Mouse (Mus musculus): Measurements from ENCODE around the gene Ddx18. TPM values are rescaled to one million over a fixed set of nuclear protein-coding genes. Genes with fewer than 3 reads are reported as not detected.
A peak's percentile ranks its signal among the peaks of the same experiment; 100 is the strongest.

Ddx18 gene
- 128 and 137 TPM in 2 replicates for polyA plus RNA-seq (2011; ENCODE audit: insufficient read depth, insufficient read length, low read depth, missing spikeins)

DNA sequence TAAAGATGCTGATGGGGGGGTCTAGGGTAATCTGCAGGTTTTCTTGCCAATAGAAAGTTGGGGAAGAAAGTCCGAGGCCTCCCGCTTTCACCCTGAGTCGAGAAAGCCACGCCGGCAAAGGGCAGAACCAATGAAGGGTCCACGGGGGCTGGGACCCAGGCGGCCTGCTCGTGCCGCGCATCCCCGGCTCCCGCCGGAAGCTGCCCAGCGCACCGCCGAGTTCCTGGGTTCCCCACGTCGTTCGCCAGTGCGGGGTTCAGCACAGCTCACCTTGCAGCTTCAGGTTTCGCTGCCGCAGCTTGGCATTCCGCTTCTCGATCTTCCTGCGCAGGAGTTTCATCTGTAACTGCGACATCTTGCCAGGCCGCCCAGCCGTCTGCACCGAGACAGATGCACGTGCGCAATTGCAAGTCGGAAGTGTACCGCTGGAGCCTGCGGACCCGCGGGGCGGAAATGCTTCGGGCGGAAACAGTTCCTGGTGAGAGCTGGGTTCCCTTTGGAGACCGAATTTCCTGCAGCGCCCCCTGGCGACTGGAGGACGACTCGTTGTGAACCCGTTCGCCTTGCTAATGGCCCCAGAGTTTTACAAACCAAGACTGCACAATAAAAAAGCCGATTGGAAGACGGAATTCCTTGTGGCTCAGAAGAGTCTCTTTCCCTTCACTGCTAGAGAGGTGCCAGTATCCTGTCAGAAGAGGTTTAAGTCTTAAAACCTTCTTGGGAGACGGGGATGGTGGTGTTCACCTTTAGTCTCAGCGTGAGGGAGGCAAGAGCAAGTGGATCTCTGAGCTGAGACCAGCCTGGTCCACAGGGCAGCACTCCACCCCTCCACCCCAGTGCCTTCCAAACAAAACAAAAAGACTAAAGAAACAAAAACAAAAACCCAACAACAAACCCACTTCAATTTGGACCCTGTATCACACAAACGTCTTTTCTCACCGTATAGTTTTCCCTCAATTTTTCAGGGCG lies at the start of gene Ddx18:
Ddx18 (minus strand) TSS at position 469 of the 969 bp plus-strand sequence.
- Histone ChIP-seq H3K9ac (ENCODE audit: low read depth, poor library complexity, severe bottlenecking) (peak within 1 kb of the TSS; percentile 86), H3K9me3 (replicated peaks; ENCODE audit: control insufficient read depth, insufficient read depth, low read length, poor library complexity, severe bottlenecking) (peaks cover 7% of the 10 kb centered on the region; the same call in 1 of the 2 replicates), H3K4me1 (ENCODE audit: control insufficient read depth, insufficient read depth, low read length) (no peaks in the 10 kb centered on the region), H3K27me3 (ENCODE audit: control insufficient read depth, insufficient read depth, low read length, poor library complexity, severe bottlenecking) (no peaks in the 10 kb centered on the region), H3K36me3 (ENCODE audit: control insufficient read depth, insufficient read depth, low read length, poor library complexity, severe bottlenecking) (peaks cover 27% of the 10 kb centered on the region), H3K4me3 (ENCODE audit: low read depth, low read length) (peak within 1 kb of the TSS; percentile 89), H3K27ac (ENCODE audit: insufficient read depth, low read length) (no peak within 1 kb of the TSS)
- TF ChIP-seq CTCF (IDR thresholded peaks at IDR 0.05; ENCODE audit: low read depth, low read length) = peak; percentile 63
- no peak for TF ChIP-seq EP300 (IDR thresholded peaks at IDR 0.05; ENCODE audit: insufficient read depth, low read depth, low read length)
- no peak for TF ChIP-seq POLR2A (IDR thresholded peaks at IDR 0.05; ENCODE audit: insufficient read depth, low read length)

DNA sequence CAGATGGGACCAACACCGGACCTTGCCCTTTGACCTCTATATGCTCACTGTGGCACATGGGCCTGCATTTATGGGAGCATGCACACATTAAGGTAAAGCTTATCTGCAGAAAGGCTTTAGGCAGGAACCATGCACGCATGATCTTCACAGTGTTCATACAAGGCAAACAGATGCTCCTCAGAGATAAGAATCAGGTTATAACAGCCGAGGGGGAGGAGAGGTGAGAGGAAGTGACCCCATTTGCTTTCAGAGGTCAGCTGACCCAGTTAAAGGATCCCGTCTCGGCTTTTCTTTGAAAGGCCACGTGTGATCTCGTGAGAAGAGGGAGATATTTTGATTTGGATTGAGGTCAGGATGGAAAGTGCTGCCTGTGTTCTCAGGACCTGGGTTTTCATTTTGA lies 40.2 kb upstream of the Ddx18 start:
- Histone ChIP-seq H3K9ac (ENCODE audit: low read depth, poor library complexity, severe bottlenecking) (no peak overlapping the region), H3K9me3 (replicated peaks; ENCODE audit: control insufficient read depth, insufficient read depth, low read length, poor library complexity, severe bottlenecking) (no peaks in the 10 kb centered on the region), H3K27ac (ENCODE audit: insufficient read depth, low read length) (no peak overlapping the region), H3K36me3 (ENCODE audit: control insufficient read depth, insufficient read depth, low read length, poor library complexity, severe bottlenecking) (no peaks in the 10 kb centered on the region), H3K4me3 (ENCODE audit: low read depth, low read length) (no peak overlapping the region), H3K27me3 (ENCODE audit: control insufficient read depth, insufficient read depth, low read length, poor library complexity, severe bottlenecking) (no peaks in the 10 kb centered on the region), H3K4me1 (ENCODE audit: control insufficient read depth, insufficient read depth, low read length) (no peaks in the 10 kb centered on the region)
- TF ChIP-seq CTCF (IDR thresholded peaks at IDR 0.05; ENCODE audit: low read depth, low read length) = no peak
- no peak for TF ChIP-seq EP300 (IDR thresholded peaks at IDR 0.05; ENCODE audit: insufficient read depth, low read depth, low read length)
- TF ChIP-seq POLR2A (IDR thresholded peaks at IDR 0.05; ENCODE audit: insufficient read depth, low read length) = no peak

DNA sequence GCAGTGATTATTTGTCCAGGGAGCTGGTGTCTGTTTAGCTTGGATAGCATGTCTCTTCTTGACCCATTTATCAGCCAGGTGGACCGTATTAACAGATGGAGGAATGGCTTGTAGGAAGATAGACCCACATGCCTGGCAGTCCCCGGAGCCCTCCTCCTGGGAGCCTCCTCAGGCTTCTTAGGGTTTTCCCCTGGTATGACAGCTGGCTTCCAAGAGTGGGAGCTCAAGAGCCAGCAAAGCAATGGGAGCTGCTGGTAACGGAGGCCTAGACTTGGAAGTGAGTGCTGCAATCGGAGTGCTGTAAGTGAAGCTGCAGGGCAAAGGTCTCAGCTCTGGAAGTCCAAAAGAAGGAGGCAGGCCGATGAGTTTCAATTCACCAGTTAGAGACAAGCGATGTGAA lies 37.3 kb upstream of the Ddx18 start:
- no peak overlapping the region for H3K4me3 ChIP-seq (ENCODE audit: low read depth, low read length)
- no peaks in the 10 kb centered on the region for H3K36me3 ChIP-seq (ENCODE audit: control insufficient read depth, insufficient read depth, low read length, poor library complexity, severe bottlenecking)
- no peaks in the 10 kb centered on the region for H3K27me3 ChIP-seq (ENCODE audit: control insufficient read depth, insufficient read depth, low read length, poor library complexity, severe bottlenecking)
- TF ChIP-seq EP300 (IDR thresholded peaks at IDR 0.05; ENCODE audit: insufficient read depth, low read depth, low read length) = no peak
- no peak for TF ChIP-seq CTCF (IDR thresholded peaks at IDR 0.05; ENCODE audit: low read depth, low read length)
- no peak for TF ChIP-seq POLR2A (IDR thresholded peaks at IDR 0.05; ENCODE audit: insufficient read depth, low read length)
- H3K27ac ChIP-seq (ENCODE audit: insufficient read depth, low read length) = no peak overlapping the region
- no peaks in the 10 kb centered on the region for H3K4me1 ChIP-seq (ENCODE audit: control insufficient read depth, insufficient read depth, low read length)
- H3K9ac ChIP-seq (ENCODE audit: low read depth, poor library complexity, severe bottlenecking) = no peak overlapping the region
- no peaks in the 10 kb centered on the region for H3K9me3 ChIP-seq (replicated peaks; ENCODE audit: control insufficient read depth, insufficient read depth, low read length, poor library complexity, severe bottlenecking)

GRCm38 (mm10) chr1:121601893-121602292 lies 34.1 kb upstream of the Ddx18 start:
- H3K36me3 ChIP-seq (ENCODE audit: control insufficient read depth, insufficient read depth, low read length, poor library complexity, severe bottlenecking) = no peaks in the 10 kb centered on the region
- TF ChIP-seq POLR2A (IDR thresholded peaks at IDR 0.05; ENCODE audit: insufficient read depth, low read length) (no peak), CTCF (IDR thresholded peaks at IDR 0.05; ENCODE audit: low read depth, low read length) (no peak), EP300 (IDR thresholded peaks at IDR 0.05; ENCODE audit: insufficient read depth, low read depth, low read length) (no peak)
- no peak overlapping the region for H3K27ac ChIP-seq (ENCODE audit: insufficient read depth, low read length)
- no peak overlapping the region for H3K4me3 ChIP-seq (ENCODE audit: low read depth, low read length)
- no peaks in the 10 kb centered on the region for H3K4me1 ChIP-seq (ENCODE audit: control insufficient read depth, insufficient read depth, low read length)
- H3K27me3 ChIP-seq (ENCODE audit: control insufficient read depth, insufficient read depth, low read length, poor library complexity, severe bottlenecking) = no peaks in the 10 kb centered on the region
- no peaks in the 10 kb centered on the region for H3K9me3 ChIP-seq (replicated peaks; ENCODE audit: control insufficient read depth, insufficient read depth, low read length, poor library complexity, severe bottlenecking)
- H3K9ac ChIP-seq (ENCODE audit: low read depth, poor library complexity, severe bottlenecking) = no peak overlapping the region

- Histone ChIP-seq H3K27me3 (ENCODE audit: control insufficient read depth, insufficient read depth, low read length, poor library complexity, severe bottlenecking) (no peaks in the 10 kb centered on the region), H3K9ac (ENCODE audit: low read depth, poor library complexity, severe bottlenecking) (no peak overlapping the region), H3K9me3 (replicated peaks; ENCODE audit: control insufficient read depth, insufficient read depth, low read length, poor library complexity, severe bottlenecking) (no peaks in the 10 kb centered on the region), H3K27ac (ENCODE audit: insufficient read depth, low read length) (no peak overlapping the region), H3K4me1 (ENCODE audit: control insufficient read depth, insufficient read depth, low read length) (no peaks in the 10 kb centered on the region), H3K36me3 (ENCODE audit: control insufficient read depth, insufficient read depth, low read length, poor library complexity, severe bottlenecking) (no peaks in the 10 kb centered on the region), H3K4me3 (ENCODE audit: low read depth, low read length) (no peak overlapping the region)
- peak; percentile 16 for TF ChIP-seq CTCF (IDR thresholded peaks at IDR 0.05; ENCODE audit: low read depth, low read length)
- no peak for TF ChIP-seq POLR2A (IDR thresholded peaks at IDR 0.05; ENCODE audit: insufficient read depth, low read length)
- no peak for TF ChIP-seq EP300 (IDR thresholded peaks at IDR 0.05; ENCODE audit: insufficient read depth, low read depth, low read length)
These were observed 33.3 kb upstream of the Ddx18 start for GRCm38 (mm10) chr1:121601084-121601483.

GRCm38 (mm10) chr1:121598421-121598820 lies 30.6 kb upstream of the Ddx18 start:
- Histone ChIP-seq H3K4me3 (ENCODE audit: low read depth, low read length) (no peak overlapping the region), H3K27me3 (ENCODE audit: control insufficient read depth, insufficient read depth, low read length, poor library complexity, severe bottlenecking) (no peaks in the 10 kb centered on the region), H3K27ac (ENCODE audit: insufficient read depth, low read length) (no peak overlapping the region), H3K36me3 (ENCODE audit: control insufficient read depth, insufficient read depth, low read length, poor library complexity, severe bottlenecking) (no peaks in the 10 kb centered on the region), H3K4me1 (ENCODE audit: control insufficient read depth, insufficient read depth, low read length) (no peaks in the 10 kb centered on the region), H3K9me3 (replicated peaks; ENCODE audit: control insufficient read depth, insufficient read depth, low read length, poor library complexity, severe bottlenecking) (no peaks in the 10 kb centered on the region), H3K9ac (ENCODE audit: low read depth, poor library complexity, severe bottlenecking) (no peak overlapping the region)
- no peak for TF ChIP-seq EP300 (IDR thresholded peaks at IDR 0.05; ENCODE audit: insufficient read depth, low read depth, low read length)
- no peak for TF ChIP-seq POLR2A (IDR thresholded peaks at IDR 0.05; ENCODE audit: insufficient read depth, low read length)
- no peak for TF ChIP-seq CTCF (IDR thresholded peaks at IDR 0.05; ENCODE audit: low read depth, low read length)
